Mouse (Mus musculus): ENCODE measurements around the gene Fam172a. TPM values are rescaled to one million over a fixed set of nuclear protein-coding genes. Genes with fewer than 3 reads are reported as not detected.

The Fam172a gene
- polyA plus RNA-seq, 1 experiment, result 4.0 TPM

DNA sequence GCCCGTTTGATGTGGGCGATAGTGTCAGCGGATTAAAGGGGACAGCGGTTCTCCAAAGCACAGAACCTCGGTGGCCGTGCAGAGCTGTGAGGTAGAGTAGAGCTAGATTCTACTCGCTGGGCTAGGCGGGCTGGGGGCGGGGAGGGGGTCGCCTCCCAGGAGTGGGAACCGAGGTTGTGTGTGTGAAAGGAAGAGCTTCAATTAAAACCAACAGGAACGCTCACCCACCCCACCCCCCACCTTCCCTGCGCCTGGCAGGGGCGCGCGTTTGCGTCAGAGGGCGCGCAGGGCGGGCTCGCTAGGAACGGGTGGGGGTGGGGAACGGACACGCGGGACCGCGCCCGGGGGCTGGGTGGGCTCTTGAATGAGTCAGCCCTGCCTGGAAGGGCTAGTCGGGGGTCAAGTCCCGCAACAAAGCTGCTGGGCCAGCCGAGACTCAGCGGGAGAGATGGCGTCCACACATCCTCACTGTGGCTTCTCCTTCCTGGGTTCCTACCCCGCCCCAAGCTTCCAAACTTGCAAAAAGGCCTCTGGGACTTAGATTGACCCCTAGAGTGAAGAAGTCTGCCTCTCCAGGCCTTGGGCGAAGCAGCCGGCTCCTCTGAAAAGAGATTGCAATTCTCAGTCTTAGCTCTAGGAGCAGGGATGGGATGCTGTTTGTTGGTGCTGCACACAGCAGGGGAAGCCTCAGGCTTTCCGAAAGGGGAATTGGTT, 501.7 kb downstream of the Fam172a start:
- peak overlapping the region; percentile 25; the same call in 1 of the 2 replicates for H3K4me3 ChIP-seq (ENCODE audit: control insufficient read depth, low read depth, low read length)
- H3K36me3 ChIP-seq (ENCODE audit: control insufficient read depth, insufficient read depth, low read length), result no peaks in the 10 kb centered on the region
- no peaks in the 10 kb centered on the region; the same call in 1 of the 2 replicates for H3K27me3 ChIP-seq (ENCODE audit: control insufficient read depth, insufficient read depth, low read length)
- no peak overlapping the region for H3K27ac ChIP-seq (ENCODE audit: control insufficient read depth, insufficient read depth, low read depth, low read length)
- H3K4me1 ChIP-seq (ENCODE audit: control insufficient read depth, insufficient read depth, low read length), result peaks cover 2% of the 10 kb centered on the region; the same call in 1 of the 2 replicates
- TF ChIP-seq CTCF (IDR thresholded peaks at IDR 0.05; ENCODE audit: control insufficient read depth, insufficient read depth, insufficient replicate concordance, low read depth, low read length) (no peak), POLR2A (IDR thresholded peaks at IDR 0.05; ENCODE audit: control insufficient read depth, low read depth, low read length) (no peak)

GRCm38 (mm10) chr13:78205426-78205825, 503.6 kb downstream of the Fam172a start:
- peaks cover 3% of the 10 kb centered on the region for H3K4me1 ChIP-seq (ENCODE audit: control insufficient read depth, insufficient read depth, low read length)
- no peak overlapping the region for H3K27ac ChIP-seq (ENCODE audit: control insufficient read depth, insufficient read depth, low read depth, low read length)
- no peaks in the 10 kb centered on the region for H3K36me3 ChIP-seq (ENCODE audit: control insufficient read depth, insufficient read depth, low read length)
- TF ChIP-seq CTCF (IDR thresholded peaks at IDR 0.05; ENCODE audit: control insufficient read depth, insufficient read depth, insufficient replicate concordance, low read depth, low read length), result no peak
- no peak for TF ChIP-seq POLR2A (IDR thresholded peaks at IDR 0.05; ENCODE audit: control insufficient read depth, low read depth, low read length)
- no peaks in the 10 kb centered on the region for H3K27me3 ChIP-seq (ENCODE audit: control insufficient read depth, insufficient read depth, low read length)
- H3K4me3 ChIP-seq (ENCODE audit: control insufficient read depth, low read depth, low read length), result no peak overlapping the region

DNA sequence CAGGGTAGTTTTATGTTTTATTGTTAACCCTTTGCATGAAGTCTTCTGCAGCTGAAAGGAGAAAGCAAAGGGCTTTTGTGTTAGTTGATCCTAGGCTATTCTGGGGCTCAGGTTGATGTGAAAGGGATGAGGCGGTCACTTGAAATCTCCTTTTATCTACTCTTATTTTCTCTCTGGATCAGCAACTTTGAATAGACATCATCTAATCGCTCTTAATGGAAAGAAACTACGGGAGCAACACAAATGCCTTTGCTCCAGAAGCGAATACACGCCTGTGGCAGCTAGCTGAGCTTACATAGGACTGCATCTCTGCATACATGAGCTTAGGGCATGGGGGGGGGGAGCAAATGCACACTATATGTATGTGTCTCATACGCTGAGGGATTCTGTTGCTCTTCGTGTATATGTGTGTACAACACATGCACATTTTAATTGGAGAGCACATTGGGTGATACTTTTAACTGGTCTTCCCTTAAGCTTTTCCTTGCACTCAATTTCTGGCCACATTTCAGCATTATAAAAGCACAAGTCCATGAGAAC, 505.1 kb downstream of the Fam172a start:
- TF ChIP-seq POLR2A (IDR thresholded peaks at IDR 0.05; ENCODE audit: control insufficient read depth, low read depth, low read length), result no peak
- Histone ChIP-seq H3K4me3 (ENCODE audit: control insufficient read depth, low read depth, low read length) (no peak overlapping the region), H3K4me1 (ENCODE audit: control insufficient read depth, insufficient read depth, low read length) (peaks cover 7% of the 10 kb centered on the region), H3K27ac (ENCODE audit: control insufficient read depth, insufficient read depth, low read depth, low read length) (no peak overlapping the region), H3K36me3 (ENCODE audit: control insufficient read depth, insufficient read depth, low read length) (no peaks in the 10 kb centered on the region), H3K27me3 (ENCODE audit: control insufficient read depth, insufficient read depth, low read length) (no peaks in the 10 kb centered on the region)

DNA sequence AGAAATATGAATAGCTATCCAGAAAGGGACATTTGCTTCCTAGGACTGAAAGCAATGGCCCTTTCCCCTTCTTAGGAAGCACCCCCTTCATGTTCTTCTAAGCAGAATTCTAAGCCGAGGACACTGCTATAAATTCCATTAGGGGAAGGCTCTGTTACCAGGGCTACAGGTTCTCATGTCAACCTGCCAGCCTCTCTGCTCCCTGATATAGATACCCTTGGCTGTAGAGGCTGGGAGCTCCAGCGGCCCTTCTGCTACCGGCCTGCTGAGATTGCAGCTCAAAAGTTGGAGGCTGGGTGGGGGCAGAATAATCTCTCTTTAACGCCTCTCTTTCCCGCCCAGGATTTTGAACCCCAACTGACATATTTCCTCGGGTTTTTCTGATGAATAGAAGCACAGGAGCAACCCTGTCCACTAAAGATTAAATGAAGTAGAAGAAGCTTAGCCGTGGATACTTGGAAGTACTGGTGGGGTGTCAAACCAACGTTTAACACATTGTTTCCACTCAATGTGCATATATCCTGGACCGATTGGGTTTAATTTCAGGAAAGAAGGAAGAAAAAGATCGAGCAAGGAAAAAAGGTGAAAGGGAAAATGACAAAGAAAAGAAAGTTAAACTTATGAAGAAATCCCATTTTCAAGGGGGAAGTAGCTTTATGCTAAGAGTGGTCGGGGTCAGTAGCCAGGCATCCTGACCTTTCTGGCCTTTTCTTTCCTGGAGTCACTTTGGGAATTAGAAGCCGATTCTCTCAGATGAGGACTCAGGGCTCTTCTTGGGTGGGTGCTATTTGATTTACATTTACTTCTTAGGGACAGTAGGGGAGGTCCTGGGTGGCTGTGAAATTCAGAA, 506.2 kb downstream of the Fam172a start:
- no peak overlapping the region for H3K27ac ChIP-seq (ENCODE audit: control insufficient read depth, insufficient read depth, low read depth, low read length)
- H3K27me3 ChIP-seq (ENCODE audit: control insufficient read depth, insufficient read depth, low read length), result no peaks in the 10 kb centered on the region
- TF ChIP-seq POLR2A (IDR thresholded peaks at IDR 0.05; ENCODE audit: control insufficient read depth, low read depth, low read length) (no peak), CTCF (IDR thresholded peaks at IDR 0.05; ENCODE audit: control insufficient read depth, insufficient read depth, insufficient replicate concordance, low read depth, low read length) (no peak)
- H3K4me3 ChIP-seq (ENCODE audit: control insufficient read depth, low read depth, low read length), result no peak overlapping the region
- peaks cover 8% of the 10 kb centered on the region for H3K4me1 ChIP-seq (ENCODE audit: control insufficient read depth, insufficient read depth, low read length)
- H3K36me3 ChIP-seq (ENCODE audit: control insufficient read depth, insufficient read depth, low read length), result no peaks in the 10 kb centered on the region

DNA sequence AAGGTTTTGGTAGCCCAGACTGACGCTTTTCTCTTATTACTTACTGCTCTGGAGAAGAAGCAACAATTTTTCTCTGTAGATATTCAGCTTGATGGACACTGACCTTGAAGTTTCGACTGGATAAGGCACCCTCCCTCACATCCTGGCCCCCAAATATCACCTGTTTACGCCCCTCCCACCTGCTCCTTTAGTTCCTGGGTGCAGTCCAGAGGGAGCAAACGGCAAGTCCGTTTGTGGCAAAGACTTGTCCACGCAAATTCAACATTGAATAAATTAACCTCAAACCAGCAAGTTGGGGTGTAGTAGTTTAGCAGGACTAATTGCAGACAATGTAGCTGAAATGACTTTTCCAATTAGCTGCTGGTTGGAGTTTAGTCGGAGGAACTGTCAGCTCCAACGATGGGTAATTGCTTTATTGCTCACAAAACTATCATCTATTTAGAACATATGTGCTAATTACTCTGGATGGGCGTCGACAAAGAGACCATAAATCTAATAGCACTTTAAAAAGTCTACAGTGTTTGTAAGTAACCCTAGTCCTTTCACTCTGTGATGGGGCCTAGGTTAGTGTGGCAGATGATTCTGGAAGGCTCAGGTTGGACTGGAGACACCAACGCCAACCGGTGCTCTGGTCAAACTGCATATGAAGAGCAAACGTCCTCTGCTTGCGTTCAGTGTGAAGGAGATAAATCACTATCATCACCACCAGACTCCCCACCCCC, 507.0 kb downstream of the Fam172a start:
- Histone ChIP-seq H3K27ac (ENCODE audit: control insufficient read depth, insufficient read depth, low read depth, low read length) (no peak overlapping the region), H3K4me3 (ENCODE audit: control insufficient read depth, low read depth, low read length) (no peak overlapping the region), H3K27me3 (ENCODE audit: control insufficient read depth, insufficient read depth, low read length) (no peaks in the 10 kb centered on the region), H3K4me1 (ENCODE audit: control insufficient read depth, insufficient read depth, low read length) (peaks cover 8% of the 10 kb centered on the region), H3K36me3 (ENCODE audit: control insufficient read depth, insufficient read depth, low read length) (no peaks in the 10 kb centered on the region)
- no peak for TF ChIP-seq POLR2A (IDR thresholded peaks at IDR 0.05; ENCODE audit: control insufficient read depth, low read depth, low read length)
- TF ChIP-seq CTCF (IDR thresholded peaks at IDR 0.05; ENCODE audit: control insufficient read depth, insufficient read depth, insufficient replicate concordance, low read depth, low read length), result no peak

DNA sequence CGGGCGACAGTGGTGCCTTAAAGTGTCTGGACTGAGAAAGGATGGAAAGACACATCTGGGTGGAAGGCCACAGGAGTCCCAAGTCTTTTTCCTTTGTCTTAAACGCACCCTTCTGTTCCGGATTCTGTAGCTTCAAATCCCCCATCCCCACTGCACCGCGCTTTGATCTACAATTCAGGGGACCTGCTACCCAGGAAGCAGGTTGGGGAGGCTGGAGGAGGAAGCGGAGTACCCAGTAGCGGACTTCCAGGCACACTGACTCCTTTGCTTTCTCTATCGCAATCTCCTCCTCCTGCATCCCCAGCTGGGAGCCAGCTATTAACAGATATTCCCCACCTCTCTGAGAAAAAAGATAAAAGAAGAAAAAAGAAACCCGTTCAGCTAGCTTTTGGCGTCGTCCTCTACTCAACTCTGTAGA, 507.8 kb downstream of the Fam172a start:
- Histone ChIP-seq H3K27ac (ENCODE audit: control insufficient read depth, insufficient read depth, low read depth, low read length) (no peak overlapping the region), H3K4me1 (ENCODE audit: control insufficient read depth, insufficient read depth, low read length) (peaks cover 8% of the 10 kb centered on the region), H3K27me3 (ENCODE audit: control insufficient read depth, insufficient read depth, low read length) (no peaks in the 10 kb centered on the region), H3K36me3 (ENCODE audit: control insufficient read depth, insufficient read depth, low read length) (no peaks in the 10 kb centered on the region), H3K4me3 (ENCODE audit: control insufficient read depth, low read depth, low read length) (no peak overlapping the region)
- TF ChIP-seq CTCF (IDR thresholded peaks at IDR 0.05; ENCODE audit: control insufficient read depth, insufficient read depth, insufficient replicate concordance, low read depth, low read length), result no peak
- TF ChIP-seq POLR2A (IDR thresholded peaks at IDR 0.05; ENCODE audit: control insufficient read depth, low read depth, low read length), result no peak

Data from testis, adult 2 months (tissue).